Mouse (Mus musculus) small intestine, adult 2 months (tissue): ENCODE data around the gene Fiz1. TPM values are rescaled to one million over a fixed set of nuclear protein-coding genes. Genes with fewer than 3 reads are reported as not detected.

Source experiments
- H3K27ac ChIP-seq: fragments of 200-500 bp; 2 replicates; pipeline ENCODE4 v1.5.1; 2012; ENCODE audit warnings: low read depth, low read length, control low read depth, inconsistent platforms; ENCODE audit not compliant: insufficient read depth
- H3K27me3 ChIP-seq: fragments of 200-500 bp; 2 replicates; pipeline ENCODE4 v1.6.1; 2012; ENCODE audit warnings: mild to moderate bottlenecking, moderate library complexity, low read length, inconsistent platforms; ENCODE audit not compliant: control insufficient read depth, insufficient read depth
- H3K36me3 ChIP-seq: fragments of 200-500 bp; 2 replicates; pipeline ENCODE4 v1.6.1; 2012; ENCODE audit warnings: mild to moderate bottlenecking, low read length, control low read depth, inconsistent platforms; ENCODE audit not compliant: control insufficient read depth, insufficient read depth
- H3K4me1 ChIP-seq: fragments of 200-500 bp; 2 replicates; pipeline ENCODE4 v1.6.1; 2012; ENCODE audit warnings: low read length, inconsistent platforms, mixed read lengths; ENCODE audit not compliant: control insufficient read depth, insufficient read depth, insufficient read length
- H3K4me3 ChIP-seq: fragments of 200-500 bp; 2 replicates; pipeline ENCODE4 v1.5.1; 2012; ENCODE audit warnings: low read depth, mild to moderate bottlenecking, control low read depth, inconsistent platforms, low read length, moderate library complexity
- CTCF ChIP-seq: fragments of 200-500 bp; IDR thresholded peaks from 2 replicates; pipeline ENCODE4 v1.5.1; 2012; ENCODE audit warnings: low read depth, mild to moderate bottlenecking, control low read depth, inconsistent platforms, low read length, moderate library complexity, mixed read lengths; ENCODE audit not compliant: insufficient replicate concordance, insufficient read length; ENCODE audit errors: extremely low read depth
- POLR2A ChIP-seq: fragments of 200-500 bp; IDR thresholded peaks from 2 replicates; pipeline ENCODE4 v1.6.1; 2012; ENCODE audit warnings: low read depth, mild to moderate bottlenecking, control low read depth, inconsistent platforms, low read length, moderate library complexity
- WGBS: fragments of 180-500 bp; shearing (Covaris S2); methylation state at CpG from one replicate; pipeline ENCODE4 v1.1.7; 2018; 5-methylcytosine and 5-hydroxymethylcytosine counted together
- polyA plus RNA-seq: library from polyadenylated mRNA; depleted of rRNA; stranded (reverse); fragments of >200 nt; gene quantifications from 2 replicates; pipeline ENCODE4 v1.2.3, GENCODE M21; 2012

Gene Fiz1
- polyA plus RNA-seq, 1 experiment, result 31.4 TPM

- 100% methylated on average over 1 of the region's 1 CpGs for WGBS
- peaks cover 7% of the 10 kb centered on the region; the same call in 1 of the 2 replicates for H3K4me1 ChIP-seq
- TF ChIP-seq POLR2A (no peak), CTCF (no peak)
- no peak overlapping the region for H3K27ac ChIP-seq
- no peak overlapping the region for H3K4me3 ChIP-seq
- H3K36me3 ChIP-seq, result no peaks in the 10 kb centered on the region
- peaks cover 34% of the 10 kb centered on the region for H3K27me3 ChIP-seq
Observed at GRCm38 (mm10) chr7:5058631-5059030, 44.1 kb upstream of the Fiz1 start.

- no peak overlapping the region for H3K27ac ChIP-seq
- WGBS, result 45% methylated on average over 11 of the region's 11 CpGs
- H3K36me3 ChIP-seq, result no peaks in the 10 kb centered on the region
- H3K4me3 ChIP-seq, result no peak overlapping the region
- peaks cover 9% of the 10 kb centered on the region for H3K4me1 ChIP-seq
- peaks cover 42% of the 10 kb centered on the region for H3K27me3 ChIP-seq
- no peak for TF ChIP-seq CTCF
- no peak for TF ChIP-seq POLR2A
Observed at GRCm38 (mm10) chr7:5057804-5058203, 43.3 kb upstream of the Fiz1 start.

- no peak overlapping the region for H3K4me3 ChIP-seq
- no peak overlapping the region for H3K27ac ChIP-seq
- WGBS, result 40% methylated on average over 8 of the region's 8 CpGs
- peaks cover 46% of the 10 kb centered on the region for H3K27me3 ChIP-seq
- TF ChIP-seq POLR2A (no peak), CTCF (no peak)
- H3K4me1 ChIP-seq, result peaks cover 10% of the 10 kb centered on the region
- H3K36me3 ChIP-seq, result no peaks in the 10 kb centered on the region
Observed at GRCm38 (mm10) chr7:5057381-5057780, 42.9 kb upstream of the Fiz1 start.

GRCm38 (mm10) chr7:5056651-5057263 is 42.3 kb upstream of the Fiz1 start:
- 4% methylated on average over 55 of the region's 55 CpGs for WGBS
- H3K27me3 ChIP-seq, result peaks cover 53% of the 10 kb centered on the region

GRCm38 (mm10) chr7:5053456-5054179 is 39.1 kb upstream of the Fiz1 start:
- peaks cover 65% of the 10 kb centered on the region for H3K27me3 ChIP-seq
- no peak overlapping the region for H3K4me3 ChIP-seq
- 19% methylated on average over 32 of the region's 32 CpGs for WGBS
- no peak for TF ChIP-seq POLR2A
- TF ChIP-seq CTCF, result no peak
- H3K4me1 ChIP-seq, result peaks cover 6% of the 10 kb centered on the region
- H3K36me3 ChIP-seq, result no peaks in the 10 kb centered on the region
- no peak overlapping the region for H3K27ac ChIP-seq

More at GRCm38 (mm10) chr7:5056651-5057263, 42.3 kb upstream of the Fiz1 start:
- Histone ChIP-seq H3K4me3 (peak overlapping the region; percentile 28), H3K36me3 (no peaks in the 10 kb centered on the region), H3K4me1 (peaks cover 10% of the 10 kb centered on the region), H3K27ac (no peak overlapping the region)
- TF ChIP-seq CTCF, result no peak

- Histone ChIP-seq H3K27ac (no peak overlapping the region), H3K4me3 (peak overlapping the region; percentile 18), H3K4me1 (peaks cover 6% of the 10 kb centered on the region), H3K36me3 (no peaks in the 10 kb centered on the region), H3K27me3 (peaks cover 64% of the 10 kb centered on the region)
- TF ChIP-seq POLR2A, result no peak
- TF ChIP-seq CTCF, result no peak
- 8% methylated on average over 45 of the region's 45 CpGs for WGBS
Observed at GRCm38 (mm10) chr7:5052931-5053343, 38.4 kb upstream of the Fiz1 start.

- WGBS, result 9% methylated on average over 12 of the region's 12 CpGs
- Histone ChIP-seq H3K4me1 (peaks cover 6% of the 10 kb centered on the region), H3K4me3 (peak overlapping the region; percentile 18; the same call in 1 of the 2 replicates), H3K36me3 (no peaks in the 10 kb centered on the region), H3K27me3 (peaks cover 64% of the 10 kb centered on the region), H3K27ac (no peak overlapping the region)
- TF ChIP-seq POLR2A, result no peak
- TF ChIP-seq CTCF, result no peak
Observed at GRCm38 (mm10) chr7:5052438-5052837, 37.9 kb upstream of the Fiz1 start.
